Mouse (Mus musculus): ENCODE measurements at regions not wholly inside any gene's neighbourhood (a gene's known extent, or its start where the extent isn't known, plus 50 kb on each side); places are given as distances from the start of the nearest gene placed in this dataset.

GRCm38 (mm10) chr3:54487844-54488243 lies 126.9 kb downstream of the Postn start:
- no peak overlapping the region for H3K4me2 ChIP-seq (ENCODE audit: low read depth, low read length)
- H3K9me3 ChIP-seq (ENCODE audit: control insufficient read depth, low read length), result no peaks in the 10 kb centered on the region
- H3K4me1 ChIP-seq (ENCODE audit: control insufficient read depth, insufficient read depth, low read length), result no peaks in the 10 kb centered on the region
- H3K36me3 ChIP-seq (ENCODE audit: control insufficient read depth, insufficient read depth, low read length), result no peaks in the 10 kb centered on the region
- no peak overlapping the region for H3K9ac ChIP-seq (replicated peaks; ENCODE audit: low read depth, low read length)
- 77% methylated on average over 4 of the region's 4 CpGs for WGBS
- no peak overlapping the region for H3K27ac ChIP-seq (ENCODE audit: low read depth, low read length)
- H3K27me3 ChIP-seq (ENCODE audit: control insufficient read depth, insufficient read depth, low read length), result no peaks in the 10 kb centered on the region
- no peak for ATAC-seq (ENCODE audit: low read depth)
- no peak overlapping the region for H3K4me3 ChIP-seq (ENCODE audit: low read depth, low read length)

- H3K27ac ChIP-seq (ENCODE audit: low read depth, low read length), result no peak overlapping the region
- H3K27me3 ChIP-seq (ENCODE audit: control insufficient read depth, insufficient read depth, low read length), result no peaks in the 10 kb centered on the region
- ATAC-seq (ENCODE audit: low read depth), result no peak
- no peak overlapping the region for H3K9ac ChIP-seq (replicated peaks; ENCODE audit: low read depth, low read length)
- H3K36me3 ChIP-seq (ENCODE audit: control insufficient read depth, insufficient read depth, low read length), result no peaks in the 10 kb centered on the region
- H3K9me3 ChIP-seq (ENCODE audit: control insufficient read depth, low read length), result no peaks in the 10 kb centered on the region
- no peak overlapping the region for H3K4me3 ChIP-seq (ENCODE audit: low read depth, low read length)
- H3K4me2 ChIP-seq (ENCODE audit: low read depth, low read length), result no peak overlapping the region
- WGBS, result 87% methylated on average over 5 of the region's 5 CpGs
- H3K4me1 ChIP-seq (ENCODE audit: control insufficient read depth, insufficient read depth, low read length), result no peaks in the 10 kb centered on the region
Observed at GRCm38 (mm10) chr3:54490249-54490900, 129.5 kb downstream of the Postn start.

GRCm38 (mm10) chr3:54493567-54493966 lies 132.7 kb downstream of the Postn start:
- H3K36me3 ChIP-seq (ENCODE audit: control insufficient read depth, insufficient read depth, low read length), result no peaks in the 10 kb centered on the region
- H3K27me3 ChIP-seq (ENCODE audit: control insufficient read depth, insufficient read depth, low read length), result no peaks in the 10 kb centered on the region
- no peak for ATAC-seq (ENCODE audit: low read depth)
- H3K4me1 ChIP-seq (ENCODE audit: control insufficient read depth, insufficient read depth, low read length), result no peaks in the 10 kb centered on the region
- no peak overlapping the region for H3K4me2 ChIP-seq (ENCODE audit: low read depth, low read length)
- 84% methylated on average over 3 of the region's 3 CpGs for WGBS
- H3K9me3 ChIP-seq (ENCODE audit: control insufficient read depth, low read length), result no peaks in the 10 kb centered on the region
- no peak overlapping the region for H3K4me3 ChIP-seq (ENCODE audit: low read depth, low read length)
- H3K9ac ChIP-seq (replicated peaks; ENCODE audit: low read depth, low read length), result no peak overlapping the region
- no peak overlapping the region for H3K27ac ChIP-seq (ENCODE audit: low read depth, low read length)

GRCm38 (mm10) chr3:54504997-54505396 lies 144.1 kb downstream of the Postn start:
- H3K27ac ChIP-seq (ENCODE audit: low read depth, low read length), result no peak overlapping the region
- no peaks in the 10 kb centered on the region for H3K4me1 ChIP-seq (ENCODE audit: control insufficient read depth, insufficient read depth, low read length)
- H3K4me3 ChIP-seq (ENCODE audit: low read depth, low read length), result no peak overlapping the region
- 72% methylated on average over 3 of the region's 3 CpGs for WGBS
- ATAC-seq (ENCODE audit: low read depth), result no peak
- H3K4me2 ChIP-seq (ENCODE audit: low read depth, low read length), result no peak overlapping the region
- H3K36me3 ChIP-seq (ENCODE audit: control insufficient read depth, insufficient read depth, low read length), result no peaks in the 10 kb centered on the region
- H3K27me3 ChIP-seq (ENCODE audit: control insufficient read depth, insufficient read depth, low read length), result no peaks in the 10 kb centered on the region
- no peak overlapping the region for H3K9ac ChIP-seq (replicated peaks; ENCODE audit: low read depth, low read length)
- H3K9me3 ChIP-seq (ENCODE audit: control insufficient read depth, low read length), result no peaks in the 10 kb centered on the region

- Histone ChIP-seq H3K27ac (ENCODE audit: low read depth, low read length) (no peak overlapping the region), H3K27me3 (ENCODE audit: control insufficient read depth, insufficient read depth, low read length) (no peaks in the 10 kb centered on the region), H3K9me3 (ENCODE audit: control insufficient read depth, low read length) (no peaks in the 10 kb centered on the region), H3K4me1 (ENCODE audit: control insufficient read depth, insufficient read depth, low read length) (no peaks in the 10 kb centered on the region), H3K9ac (replicated peaks; ENCODE audit: low read depth, low read length) (no peak overlapping the region), H3K4me2 (ENCODE audit: low read depth, low read length) (no peak overlapping the region), H3K36me3 (ENCODE audit: control insufficient read depth, insufficient read depth, low read length) (no peaks in the 10 kb centered on the region), H3K4me3 (ENCODE audit: low read depth, low read length) (no peak overlapping the region)
- 91% methylated on average over 1 of the region's 1 CpGs for WGBS
- ATAC-seq (ENCODE audit: low read depth), result no peak
Observed at GRCm38 (mm10) chr3:54507575-54507974, 146.7 kb downstream of the Postn start.

GRCm38 (mm10) chr3:54508906-54509305 lies 148.0 kb downstream of the Postn start:
- Histone ChIP-seq H3K9me3 (ENCODE audit: control insufficient read depth, low read length) (no peaks in the 10 kb centered on the region), H3K9ac (replicated peaks; ENCODE audit: low read depth, low read length) (no peak overlapping the region), H3K27ac (ENCODE audit: low read depth, low read length) (no peak overlapping the region), H3K27me3 (ENCODE audit: control insufficient read depth, insufficient read depth, low read length) (no peaks in the 10 kb centered on the region), H3K36me3 (ENCODE audit: control insufficient read depth, insufficient read depth, low read length) (no peaks in the 10 kb centered on the region), H3K4me2 (ENCODE audit: low read depth, low read length) (no peak overlapping the region), H3K4me3 (ENCODE audit: low read depth, low read length) (no peak overlapping the region), H3K4me1 (ENCODE audit: control insufficient read depth, insufficient read depth, low read length) (no peaks in the 10 kb centered on the region)
- no peak for ATAC-seq (ENCODE audit: low read depth)
- WGBS, result 77% methylated on average over 5 of the region's 5 CpGs

GRCm38 (mm10) chr3:54517251-54517650 lies 156.3 kb downstream of the Postn start:
- Histone ChIP-seq H3K4me2 (ENCODE audit: low read depth, low read length) (no peak overlapping the region), H3K27ac (ENCODE audit: low read depth, low read length) (no peak overlapping the region), H3K36me3 (ENCODE audit: control insufficient read depth, insufficient read depth, low read length) (no peaks in the 10 kb centered on the region), H3K27me3 (ENCODE audit: control insufficient read depth, insufficient read depth, low read length) (no peaks in the 10 kb centered on the region), H3K9me3 (ENCODE audit: control insufficient read depth, low read length) (no peaks in the 10 kb centered on the region), H3K4me3 (ENCODE audit: low read depth, low read length) (no peak overlapping the region), H3K4me1 (ENCODE audit: control insufficient read depth, insufficient read depth, low read length) (no peaks in the 10 kb centered on the region), H3K9ac (replicated peaks; ENCODE audit: low read depth, low read length) (no peak overlapping the region)
- WGBS, result 91% methylated on average over 3 of the region's 3 CpGs
- ATAC-seq (ENCODE audit: low read depth), result no peak

- ATAC-seq (ENCODE audit: low read depth), result no peak
- no peak overlapping the region for H3K9ac ChIP-seq (replicated peaks; ENCODE audit: low read depth, low read length)
- H3K27ac ChIP-seq (ENCODE audit: low read depth, low read length), result no peak overlapping the region
- H3K4me1 ChIP-seq (ENCODE audit: control insufficient read depth, insufficient read depth, low read length), result no peaks in the 10 kb centered on the region
- no peaks in the 10 kb centered on the region for H3K36me3 ChIP-seq (ENCODE audit: control insufficient read depth, insufficient read depth, low read length)
- no peaks in the 10 kb centered on the region for H3K27me3 ChIP-seq (ENCODE audit: control insufficient read depth, insufficient read depth, low read length)
- WGBS, result 85% methylated on average over 2 of the region's 2 CpGs
- H3K4me2 ChIP-seq (ENCODE audit: low read depth, low read length), result no peak overlapping the region
- no peak overlapping the region for H3K4me3 ChIP-seq (ENCODE audit: low read depth, low read length)
- H3K9me3 ChIP-seq (ENCODE audit: control insufficient read depth, low read length), result no peaks in the 10 kb centered on the region; the same call in 1 of the 2 replicates
Observed at GRCm38 (mm10) chr3:54522716-54523115, 161.8 kb downstream of the Postn start.

GRCm38 (mm10) chr3:54526618-54527017 lies 165.7 kb downstream of the Postn start:
- Histone ChIP-seq H3K36me3 (ENCODE audit: control insufficient read depth, insufficient read depth, low read length) (no peaks in the 10 kb centered on the region), H3K4me1 (ENCODE audit: control insufficient read depth, insufficient read depth, low read length) (no peaks in the 10 kb centered on the region), H3K27me3 (ENCODE audit: control insufficient read depth, insufficient read depth, low read length) (no peaks in the 10 kb centered on the region), H3K4me2 (ENCODE audit: low read depth, low read length) (no peak overlapping the region), H3K4me3 (ENCODE audit: low read depth, low read length) (no peak overlapping the region), H3K27ac (ENCODE audit: low read depth, low read length) (no peak overlapping the region), H3K9ac (replicated peaks; ENCODE audit: low read depth, low read length) (no peak overlapping the region), H3K9me3 (ENCODE audit: control insufficient read depth, low read length) (no peaks in the 10 kb centered on the region; the same call in 1 of the 2 replicates)
- 73% methylated on average over 4 of the region's 4 CpGs for WGBS
- ATAC-seq (ENCODE audit: low read depth), result no peak

Measured in neural tube, embryonic 14.5 days (tissue).